Mouse (Mus musculus): Measurements from ENCODE around the gene Ube2c.
"Not testable (repeated sequence)": the region's sequence is repeated elsewhere in the genome, so short reads cannot be mapped to it uniquely, and the experiment has no call there.

DNA sequence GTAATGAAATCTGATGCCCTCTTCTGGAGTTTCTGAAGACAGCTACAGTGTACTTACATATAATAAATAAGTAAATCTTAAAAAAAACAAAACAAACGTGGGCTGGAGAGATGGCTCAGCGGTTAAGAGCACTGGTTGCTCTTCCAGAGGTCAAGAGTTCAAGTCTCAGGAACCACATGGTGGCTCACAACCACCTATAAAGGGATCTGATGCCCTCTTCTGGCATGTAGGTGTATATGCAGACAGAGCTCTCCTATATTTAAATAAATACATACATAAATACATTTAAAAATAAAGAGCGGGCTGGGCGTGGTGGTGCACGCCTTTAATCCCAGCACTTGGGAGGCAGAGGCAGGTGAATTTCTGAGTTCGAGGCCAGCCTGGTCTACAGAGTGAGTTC lies 28.9 kb downstream of the Ube2c start:
- TF ChIP-seq HCFC1 (IDR thresholded peaks at IDR 0.05; ENCODE audit: borderline replicate concordance, insufficient read depth, low read length); MAFK (IDR thresholded peaks at IDR 0.05; ENCODE audit: insufficient read depth, low read depth, low read length); ZNF384 (IDR thresholded peaks at IDR 0.05; ENCODE audit: low read depth, low read length); CHD2 (IDR thresholded peaks at IDR 0.05; ENCODE audit: low read depth, low read length); ZC3H11A (IDR thresholded peaks at IDR 0.05; ENCODE audit: borderline replicate concordance, low read depth, low read length): not testable (repeated sequence)

All from ES-E14 (cell line).